Mouse (Mus musculus): ENCODE measurements around the gene Dst.
A peak's percentile ranks its signal among the peaks of the same experiment; 100 is the strongest.
"Not testable (repeated sequence)": the region's sequence is repeated elsewhere in the genome, so short reads cannot be mapped to it uniquely, and the experiment has no call there.

Gene Dst

DNA sequence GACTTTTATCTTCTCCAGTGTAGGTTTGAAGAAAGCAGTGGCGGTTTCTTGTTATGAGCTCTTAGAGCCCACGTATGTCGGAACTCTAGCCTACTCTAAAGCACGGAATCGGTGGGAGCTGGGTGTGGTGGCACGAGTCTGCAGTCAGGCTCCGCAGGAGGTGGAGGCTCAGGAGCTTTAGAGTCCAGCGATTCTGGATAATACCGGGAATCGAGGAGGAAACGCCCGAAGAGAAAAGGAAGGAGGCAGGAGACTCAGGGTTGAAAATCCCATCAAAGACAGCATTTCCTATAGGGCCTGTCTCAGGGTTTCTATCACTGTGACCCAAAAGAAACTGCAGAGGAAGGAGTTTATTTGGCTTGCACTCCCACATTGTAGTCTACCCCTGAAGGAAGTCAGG is 151.2 kb downstream of the Dst start:
- no peak for DNase-seq (ENCODE audit: inconsistent age in 2 of 2, low spot score in 1 of 2)

DNA sequence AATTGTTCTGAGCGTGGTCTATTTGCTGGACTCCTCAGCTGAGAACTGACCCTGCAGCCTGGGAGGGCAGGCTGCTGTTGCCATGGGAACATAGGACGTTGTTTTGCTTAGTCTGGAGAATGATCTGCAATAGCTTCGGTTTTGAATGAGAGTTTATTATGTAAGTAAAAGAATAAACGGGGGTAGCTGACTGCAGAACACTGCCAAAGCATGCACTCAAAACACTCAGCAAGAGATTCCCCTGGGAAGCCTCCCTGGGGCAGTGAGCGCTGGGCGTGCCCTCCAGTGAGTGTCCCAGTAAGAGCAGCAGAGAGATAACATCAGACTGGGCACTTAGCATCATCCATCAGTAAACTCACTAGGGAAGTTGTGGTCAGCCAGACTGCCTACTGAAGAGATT is 152.4 kb downstream of the Dst start:
- DNase-seq (ENCODE audit: inconsistent age in 2 of 2, low spot score in 1 of 2): peak; percentile 29 to 71

DNA sequence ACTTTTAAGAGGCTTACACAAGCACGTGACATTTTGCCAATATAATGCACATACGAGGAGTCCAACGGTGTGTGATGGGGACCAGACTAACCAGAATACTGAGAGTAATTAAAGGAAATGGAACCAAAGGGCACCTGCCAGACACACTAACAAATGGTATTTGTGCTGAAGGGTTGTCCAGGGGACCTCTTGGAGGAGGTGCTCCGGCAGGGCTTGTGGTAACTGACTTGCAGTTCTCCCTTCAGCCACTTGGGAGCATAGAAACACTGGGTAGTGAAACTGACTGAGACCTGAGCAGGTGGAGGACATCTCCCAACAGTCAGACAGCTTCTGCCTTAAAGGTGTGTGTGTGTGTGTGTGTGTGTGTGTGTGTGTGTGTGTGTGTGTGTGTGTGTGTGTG is 153.1 kb downstream of the Dst start:
- peak; percentile 75 to 93 for DNase-seq (ENCODE audit: inconsistent age in 2 of 2, low spot score in 1 of 2)

DNA sequence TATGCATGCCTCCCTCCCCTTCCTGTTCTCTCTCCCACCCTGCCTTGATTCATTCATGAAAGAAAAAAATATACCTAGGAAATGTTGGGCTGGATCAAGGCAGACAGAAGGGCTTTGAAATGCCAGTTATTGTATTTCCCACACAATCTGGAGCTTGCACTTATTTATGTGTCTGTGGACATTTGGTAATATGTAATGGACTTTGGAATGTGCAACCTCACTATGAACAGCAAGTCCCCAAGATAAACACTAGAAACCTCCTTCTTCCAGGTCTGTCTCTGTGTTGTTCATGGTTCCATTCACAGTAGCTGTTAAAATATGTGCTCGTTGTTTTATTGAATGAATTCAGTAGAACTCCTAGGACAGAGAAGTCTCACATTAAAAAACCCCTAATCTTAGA is 153.8 kb downstream of the Dst start:
- DNase-seq (ENCODE audit: inconsistent age in 2 of 2, low spot score in 1 of 2): no peak

DNA sequence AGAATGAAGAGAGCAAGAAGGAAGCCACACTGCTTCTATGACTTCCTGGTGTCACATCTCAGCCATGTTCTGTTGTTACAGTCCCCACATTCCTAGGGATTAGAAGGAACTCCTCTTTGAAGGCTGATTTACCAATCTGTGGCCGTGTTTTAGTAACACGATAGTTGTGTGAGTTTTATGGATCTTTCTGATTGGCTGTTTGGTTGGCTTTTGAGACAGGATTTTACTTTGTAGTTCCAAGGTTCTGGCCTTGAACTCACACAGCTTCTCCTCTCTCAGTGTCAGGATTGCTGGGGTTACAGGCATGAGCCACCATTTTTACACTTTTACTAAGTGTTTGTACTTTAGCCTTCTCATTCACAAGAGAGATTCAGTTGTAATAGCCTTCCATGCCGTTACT is 155.9 kb downstream of the Dst start:
- peak in 1 of 2 experiments; percentile 62 for DNase-seq (ENCODE audit: inconsistent age in 2 of 2, low spot score in 1 of 2)

DNA sequence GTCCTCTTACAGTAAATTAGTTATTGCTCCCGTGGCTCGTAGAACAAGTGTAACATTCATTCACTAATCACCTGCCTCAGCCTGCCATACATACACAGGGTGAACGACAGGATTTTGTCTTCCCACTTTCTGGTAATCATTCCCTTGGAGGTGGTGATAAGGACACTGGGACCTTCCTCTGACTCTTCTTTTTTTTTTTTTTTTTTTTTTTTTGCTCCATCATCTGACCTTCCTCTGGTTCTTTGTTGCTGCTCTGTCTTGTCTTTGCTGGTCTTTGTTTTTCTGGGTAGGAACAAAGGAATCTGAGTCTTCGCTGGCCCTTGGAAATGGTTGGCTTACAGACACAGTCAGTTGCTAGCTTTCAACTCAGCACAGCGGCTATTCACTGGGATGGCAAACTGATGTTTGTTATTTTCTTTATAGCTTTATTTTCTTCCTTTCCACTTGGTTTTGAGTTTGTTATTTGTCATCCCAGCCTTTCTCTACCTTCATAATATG is 157.6 kb downstream of the Dst start:
- DNase-seq (ENCODE audit: inconsistent age in 2 of 2, low spot score in 1 of 2): no peak

DNA sequence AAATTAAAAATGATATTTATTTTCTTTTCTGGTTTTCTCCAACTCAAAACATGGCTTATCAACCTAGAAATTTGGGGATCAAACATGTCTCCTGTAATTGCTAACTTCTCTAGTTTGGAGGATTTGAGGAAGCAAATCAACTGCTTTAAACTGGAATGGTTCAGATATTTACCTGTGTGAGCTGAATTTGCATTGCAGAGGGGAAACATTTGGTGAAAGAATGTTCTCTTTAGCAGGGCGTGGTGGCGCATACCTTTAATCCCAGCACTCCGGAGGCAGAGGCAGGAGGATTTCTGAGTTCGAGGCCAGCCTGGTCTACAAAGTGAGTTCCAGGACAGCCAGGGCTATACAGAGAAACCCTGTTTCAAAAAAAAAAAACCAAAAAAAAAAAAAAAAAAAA is 158.4 kb downstream of the Dst start:
- DNase-seq (ENCODE audit: inconsistent age in 2 of 2, low spot score in 1 of 2): not testable (repeated sequence)

DNA sequence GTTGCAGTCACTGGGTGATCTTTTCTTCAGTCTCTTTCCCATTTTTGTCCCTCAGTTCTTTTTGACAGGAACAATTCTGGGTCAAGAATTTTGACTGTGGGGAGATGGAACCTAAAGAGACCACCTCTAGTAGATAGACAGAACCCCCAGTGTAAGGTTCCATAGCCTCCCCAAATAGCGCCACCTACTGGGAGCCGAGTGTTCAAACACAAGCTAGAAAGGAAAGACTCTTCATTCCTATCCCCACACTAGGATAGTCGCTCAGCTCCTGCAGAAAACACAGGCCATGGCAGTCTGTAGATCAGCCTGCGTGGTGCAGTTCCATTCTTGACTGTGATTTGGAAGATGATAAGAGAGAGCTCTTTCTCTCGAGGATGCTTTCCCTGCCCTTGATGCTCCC is 160.3 kb downstream of the Dst start:
- DNase-seq (ENCODE audit: inconsistent age in 2 of 2, low spot score in 1 of 2): peak in 1 of 2 experiments; percentile 60

DNA sequence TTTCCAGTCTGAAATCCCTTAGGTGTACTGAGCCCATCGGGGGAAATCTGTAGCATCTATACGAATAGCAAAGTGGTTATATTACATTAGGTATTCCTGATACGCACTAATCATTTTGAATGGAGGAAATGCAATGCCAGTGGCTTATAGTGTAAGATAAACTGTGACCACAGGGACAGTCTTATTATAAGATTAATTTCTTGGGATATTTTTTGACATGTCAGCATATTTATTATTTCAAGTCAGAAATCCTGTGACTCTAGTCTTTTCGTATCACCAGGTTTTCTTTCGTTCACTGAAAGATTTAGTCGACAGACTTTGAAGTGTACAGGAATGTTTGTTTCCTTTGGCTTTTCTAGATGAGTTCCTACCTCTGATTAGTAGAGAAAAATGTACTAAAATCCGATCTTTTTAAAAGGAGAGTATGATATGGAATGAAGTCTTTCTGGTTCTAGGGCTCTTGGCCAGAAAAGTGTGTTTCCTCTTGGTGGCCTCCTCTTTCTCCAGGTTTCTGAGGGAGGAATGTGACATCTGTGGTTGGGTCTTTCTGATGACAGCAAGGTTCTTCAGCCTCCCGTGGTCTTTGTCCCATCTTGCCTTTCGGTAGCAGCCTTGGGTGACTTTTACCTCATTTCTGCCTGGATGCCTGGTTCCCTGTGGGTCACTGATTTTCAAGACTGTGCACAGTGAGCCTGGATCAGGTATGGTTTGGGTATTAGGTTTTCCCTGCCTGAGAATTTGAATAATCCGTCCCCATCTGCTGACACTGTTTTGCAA is 161.7 kb downstream of the Dst start:
- no peak for DNase-seq (ENCODE audit: inconsistent age in 2 of 2, low spot score in 1 of 2)

DNA sequence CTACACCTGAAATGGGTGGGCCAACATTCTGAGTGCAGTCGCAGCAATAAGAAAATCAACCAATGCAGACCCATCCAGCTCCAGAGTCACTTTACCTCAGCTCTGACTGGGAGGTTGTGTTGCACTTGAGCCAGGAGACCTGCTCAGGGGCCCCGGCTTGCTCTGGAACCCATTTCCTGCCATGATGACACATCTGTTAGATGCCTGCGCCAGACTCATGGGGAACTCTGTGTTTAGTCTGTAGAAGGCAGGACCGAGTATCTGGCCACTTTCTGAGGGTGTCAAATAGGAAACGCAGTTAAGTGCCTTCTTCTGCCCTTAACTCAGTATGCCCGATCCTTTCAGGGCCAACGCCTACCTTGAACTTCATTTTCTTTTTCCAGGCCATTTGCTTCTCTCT is 162.4 kb downstream of the Dst start:
- no peak for DNase-seq (ENCODE audit: inconsistent age in 2 of 2, low spot score in 1 of 2)

DNA sequence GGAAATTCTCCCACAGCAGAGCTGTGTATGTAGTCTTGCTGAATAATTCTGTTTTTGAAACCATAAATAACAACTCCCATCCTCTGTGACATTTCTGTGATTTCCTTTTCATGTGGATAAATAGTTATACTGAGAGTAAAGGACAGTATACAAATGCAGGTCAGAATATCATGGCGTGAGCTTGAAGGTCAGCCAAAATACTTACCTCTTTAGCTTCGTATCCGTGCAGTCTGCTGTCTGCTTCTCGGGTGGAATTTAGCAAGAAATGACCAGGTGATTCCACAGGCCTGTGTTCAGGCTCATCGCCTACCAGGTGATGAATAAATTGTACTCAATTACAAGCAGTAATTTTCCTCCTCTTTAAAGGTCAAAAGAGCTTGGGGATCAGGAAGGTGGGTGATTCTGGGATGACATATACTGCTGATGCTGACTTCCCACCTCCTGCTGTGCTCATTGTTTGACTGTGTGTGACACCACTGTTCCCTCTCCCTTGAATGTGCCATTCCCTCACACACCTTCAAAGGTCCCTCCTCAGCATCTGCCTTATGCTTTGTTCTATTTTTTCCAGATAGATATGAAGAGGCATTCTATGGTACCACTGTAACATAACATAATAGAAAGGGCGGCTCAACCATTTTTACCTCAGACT is 163.1 kb downstream of the Dst start:
- DNase-seq (ENCODE audit: inconsistent age in 2 of 2, low spot score in 1 of 2): no peak

DNA sequence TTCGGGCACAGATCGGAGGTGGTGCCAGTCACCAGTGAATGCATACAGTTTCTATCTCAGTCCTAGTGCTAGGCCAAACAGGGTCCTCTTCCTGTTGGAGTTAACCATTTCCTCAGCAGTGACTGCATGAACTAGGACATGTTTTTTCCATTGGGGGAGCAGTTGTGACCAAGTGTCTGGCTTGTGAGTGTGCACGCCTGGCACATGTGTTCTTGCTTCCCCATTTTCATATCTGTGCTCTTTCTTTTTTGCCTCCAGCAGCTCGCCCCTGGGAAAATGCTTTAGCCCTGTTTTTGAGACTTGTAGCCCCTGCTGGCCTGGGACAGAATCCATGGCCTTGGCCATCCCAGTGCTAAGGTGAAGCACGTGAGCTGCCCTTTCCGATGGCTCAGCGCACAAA is 164.2 kb downstream of the Dst start:
- no peak for DNase-seq (ENCODE audit: inconsistent age in 2 of 2, low spot score in 1 of 2)

DNA sequence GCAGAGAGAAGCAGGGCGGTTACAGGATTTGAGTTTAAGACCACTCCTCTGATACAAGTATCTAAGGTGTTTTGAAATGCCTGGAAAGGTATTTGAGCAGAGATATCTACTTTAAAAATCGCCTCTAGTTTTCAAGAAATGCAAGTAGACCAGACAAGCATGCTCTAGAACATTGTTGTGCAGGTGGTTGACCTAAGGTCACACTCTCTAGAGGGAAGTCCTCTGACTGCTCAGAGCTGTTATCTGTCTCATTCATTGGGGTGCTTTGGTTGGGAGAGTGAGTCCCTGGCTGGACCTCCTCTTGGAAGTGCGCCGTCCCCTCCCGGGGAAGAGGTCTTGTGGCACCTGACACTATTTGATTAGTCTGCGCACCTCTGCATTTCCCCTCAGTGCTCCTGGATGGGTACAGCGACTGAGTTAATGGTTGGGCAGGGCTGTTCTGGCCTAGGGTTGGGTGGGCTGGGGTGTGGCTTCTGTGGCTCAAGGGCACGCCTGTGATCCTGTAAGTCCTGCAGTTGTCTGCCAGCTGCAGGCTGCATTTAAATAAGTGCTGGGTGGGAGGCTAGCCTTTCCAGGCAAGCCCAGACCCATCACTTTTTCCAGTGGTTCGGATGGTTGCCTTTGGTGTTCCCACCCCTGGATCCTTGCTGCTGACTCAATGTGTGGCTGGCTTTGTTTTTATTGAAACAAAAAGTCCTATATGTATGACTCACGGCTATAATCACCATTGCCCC is 165.6 kb downstream of the Dst start:
- no peak for DNase-seq (ENCODE audit: inconsistent age in 2 of 2, low spot score in 1 of 2)

DNA sequence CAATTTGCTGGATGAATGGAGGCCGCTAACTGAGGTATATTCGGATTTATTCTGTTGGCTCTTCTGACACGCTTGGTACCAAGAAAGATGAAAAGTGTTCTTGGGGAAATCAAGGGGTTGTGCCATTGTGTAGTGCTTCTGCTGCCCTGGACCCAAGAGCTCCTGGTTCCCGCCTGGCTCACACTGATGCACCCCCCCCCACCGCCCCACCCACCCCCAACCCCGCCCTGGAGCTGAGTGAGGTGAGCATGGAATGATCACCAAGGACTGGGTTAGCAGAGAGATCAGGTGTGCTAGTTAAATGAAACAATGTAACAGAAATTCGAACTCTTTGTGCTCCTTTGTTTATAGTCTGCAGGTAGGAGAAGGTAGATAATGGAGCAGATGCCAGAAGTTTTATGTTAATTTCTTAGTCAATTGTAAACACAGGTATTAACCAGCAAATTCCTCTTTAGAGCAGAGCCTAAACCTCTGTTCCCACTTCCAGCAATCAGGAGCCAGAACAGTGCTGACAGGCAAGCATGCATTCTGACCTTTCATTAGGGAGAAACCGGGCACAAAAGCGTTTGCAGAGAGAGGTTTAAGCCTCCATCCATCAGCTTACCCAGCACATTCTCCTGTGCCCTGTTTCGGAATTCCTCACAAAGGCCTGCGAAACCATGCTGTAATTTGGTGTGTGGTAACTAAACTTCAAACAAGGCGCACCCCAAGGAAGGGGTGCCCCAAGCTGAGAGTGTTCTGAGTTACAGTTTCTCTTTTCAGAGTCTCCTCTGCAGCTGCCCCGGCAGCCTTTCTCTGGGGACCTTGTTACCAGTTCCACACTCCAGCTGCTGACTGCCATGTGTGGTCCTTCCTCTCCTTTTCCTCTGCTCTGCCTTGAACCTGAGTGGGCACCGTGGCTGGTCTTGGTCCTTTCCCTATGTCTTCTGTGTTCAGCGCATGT is 166.5 kb downstream of the Dst start:
- DNase-seq (ENCODE audit: inconsistent age in 2 of 2, low spot score in 1 of 2): no peak

DNA sequence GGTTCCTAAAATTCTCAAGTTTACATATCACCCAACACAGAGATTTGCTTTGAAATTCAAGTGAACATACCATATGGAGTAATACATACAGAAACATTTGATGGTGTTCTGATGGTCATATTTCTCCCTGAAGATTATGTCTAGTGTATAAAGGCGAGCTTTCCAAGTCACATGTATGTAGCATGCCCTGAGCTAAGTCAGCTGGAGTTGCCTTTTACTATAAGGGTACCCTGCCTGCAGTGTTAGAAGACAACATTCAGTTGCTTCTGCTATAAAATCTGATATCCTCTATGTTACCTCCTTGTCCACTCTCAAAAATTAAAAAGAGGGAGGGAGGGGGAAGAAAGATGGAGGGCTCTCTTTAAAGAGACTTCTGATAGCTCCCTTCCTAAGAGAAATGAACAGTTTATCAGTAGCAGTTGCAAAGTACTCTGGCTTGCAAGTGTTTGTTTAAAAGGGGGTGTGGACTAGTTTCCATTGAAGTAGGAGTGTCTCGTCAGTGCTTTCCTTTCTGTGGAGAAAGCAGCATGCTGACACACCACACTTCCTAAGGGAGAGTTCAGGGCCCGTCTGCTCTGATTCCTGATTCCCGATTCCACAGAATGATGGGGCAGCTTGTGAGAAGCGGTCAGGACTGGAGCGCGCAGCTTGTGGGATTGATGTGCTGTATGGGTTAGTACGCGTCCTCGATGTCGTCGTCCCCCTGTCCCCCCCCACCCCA is 168.8 kb downstream of the Dst start:
- DNase-seq (ENCODE audit: inconsistent age in 2 of 2, low spot score in 1 of 2): no peak

DNA sequence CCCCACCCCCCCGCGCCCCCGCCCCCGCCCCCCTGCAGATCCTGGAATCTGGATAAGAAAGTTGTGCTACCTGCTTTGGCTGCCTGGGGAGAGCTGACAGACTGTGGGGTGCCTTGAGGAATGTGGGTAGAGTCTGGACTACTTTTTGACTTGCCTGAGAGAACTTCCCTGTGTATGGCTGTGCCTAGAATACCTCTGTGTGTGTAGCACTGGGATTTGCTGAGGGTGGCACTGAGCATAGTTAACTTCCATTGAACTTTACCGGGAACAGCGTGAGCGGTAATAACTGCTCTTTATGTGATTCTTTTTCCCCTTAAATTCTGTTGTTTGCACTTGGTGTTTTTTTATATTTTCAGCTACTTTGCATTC is 169.4 kb downstream of the Dst start:
- no peak for DNase-seq (ENCODE audit: inconsistent age in 2 of 2, low spot score in 1 of 2)

DNA sequence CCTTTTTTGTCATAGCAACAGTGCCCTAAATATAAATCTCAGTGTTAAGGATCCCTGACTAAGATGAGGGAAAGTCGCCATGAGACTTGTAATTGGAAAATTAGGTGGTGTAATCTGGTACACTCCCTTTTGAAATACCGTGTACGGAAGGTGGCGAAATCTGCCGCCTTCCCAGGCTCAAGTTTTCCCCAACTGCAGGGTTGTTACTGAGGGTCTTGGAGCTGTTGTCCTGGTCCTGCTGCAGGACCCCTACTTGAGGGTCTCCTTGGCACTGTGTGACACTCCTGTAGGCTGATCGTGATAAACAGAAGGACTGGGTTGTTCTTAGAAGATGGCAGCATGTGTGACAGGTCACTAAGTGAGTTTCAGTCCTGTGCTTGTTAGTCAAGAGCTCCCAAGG is 169.9 kb downstream of the Dst start:
- DNase-seq (ENCODE audit: inconsistent age in 2 of 2, low spot score in 1 of 2): no peak

DNA sequence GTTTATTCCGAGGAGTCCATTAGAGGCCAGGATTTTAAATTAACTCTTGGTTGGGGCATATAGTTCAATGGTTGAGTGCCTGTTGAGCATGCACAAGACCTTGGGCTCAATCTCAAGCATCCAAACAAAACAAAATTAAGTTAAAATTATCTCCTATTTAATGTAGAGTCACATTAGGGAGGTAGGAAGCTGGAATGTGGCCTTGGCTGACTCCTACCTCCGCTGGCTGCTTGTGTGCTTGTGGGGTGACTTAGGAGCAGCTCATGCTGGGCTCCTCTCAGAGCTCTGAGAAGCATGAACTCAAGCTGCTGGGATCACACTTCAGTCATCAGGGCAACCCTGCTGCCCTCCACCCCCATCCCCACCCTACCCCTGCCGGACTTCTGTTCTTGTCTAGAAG is 181.0 kb downstream of the Dst start:
- no peak for DNase-seq (ENCODE audit: inconsistent age in 2 of 2, low spot score in 1 of 2)

DNA sequence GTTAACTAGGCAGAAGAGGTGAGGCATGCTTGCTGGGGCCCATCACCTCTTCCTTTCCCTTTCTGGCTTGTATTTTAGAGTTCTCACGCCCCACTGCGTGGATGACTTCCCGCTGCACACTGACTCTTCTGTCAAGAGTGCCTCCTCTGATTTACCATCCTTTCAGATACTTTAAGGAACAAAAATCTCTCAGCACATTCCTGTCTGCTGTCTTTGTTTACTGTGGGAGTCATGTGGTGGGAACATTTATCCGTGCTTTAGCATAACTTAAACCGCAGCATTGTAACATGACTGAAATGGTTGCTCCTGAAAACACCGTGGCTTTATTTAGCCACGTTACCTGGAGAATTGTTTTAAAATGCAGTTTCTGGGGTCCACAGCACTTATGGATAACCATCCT is 182.7 kb downstream of the Dst start:
- no peak for DNase-seq (ENCODE audit: inconsistent age in 2 of 2, low spot score in 1 of 2)

DNA sequence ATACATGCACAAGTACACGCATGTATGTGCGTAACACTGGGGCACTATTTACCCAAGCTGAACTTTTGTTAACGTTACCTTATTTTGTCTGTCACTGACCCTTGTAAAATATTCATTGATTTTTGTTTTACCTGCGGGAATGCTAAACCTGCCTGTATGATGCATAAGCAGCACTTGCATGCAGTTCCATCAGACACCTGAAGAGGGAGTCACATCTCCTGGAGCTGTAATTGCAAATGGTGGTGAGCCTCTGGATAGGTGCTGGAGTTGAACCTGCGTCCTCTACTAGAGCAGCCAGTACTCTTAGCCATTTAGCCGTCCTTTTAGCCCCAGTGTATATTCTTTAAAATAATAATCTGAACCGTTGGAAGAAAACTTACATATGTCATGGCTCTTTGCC is 185.6 kb downstream of the Dst start:
- no peak for DNase-seq (ENCODE audit: inconsistent age in 2 of 2, low spot score in 1 of 2)
